Mouse (Mus musculus) heart, adult 2 months (tissue): ENCODE measurements around the gene Ube2o. TPM values are rescaled to one million over a fixed set of nuclear protein-coding genes. Genes with fewer than 3 reads are reported as not detected.

ENCODE experiments used
- DNase-seq, 2 experiments: peaks; one replicate each; pipeline ENCODE4 v3.0.0; 2021
- H3K27ac ChIP-seq: fragments of 200-600 bp; 2 replicates; pipeline ENCODE4 v1.8.1; 2022
- H3K27me3 ChIP-seq: fragments of 200-500 bp; 2 replicates; pipeline ENCODE4 v1.6.1; 2012; ENCODE audit warnings: mild to moderate bottlenecking, low read length, inconsistent platforms, mixed read lengths; ENCODE audit not compliant: control insufficient read depth, insufficient read depth
- H3K36me3 ChIP-seq: fragments of 200-500 bp; 2 replicates; pipeline ENCODE4 v1.6.1; 2012; ENCODE audit warnings: low read length, inconsistent platforms; ENCODE audit not compliant: control insufficient read depth, insufficient read depth
- H3K4me1 ChIP-seq: fragments of 200-500 bp; 2 replicates; pipeline ENCODE4 v1.6.1; 2011; ENCODE audit warnings: low read length; ENCODE audit not compliant: control insufficient read depth, insufficient read depth
- H3K4me3 ChIP-seq: fragments of 200-600 bp; 2 replicates; pipeline ENCODE4 v1.8.1; 2022
- H3K79me2 ChIP-seq: fragments of 200-500 bp; replicated peaks from 2 replicates; pipeline ENCODE4 v1.6.1; 2012; ENCODE audit warnings: mild to moderate bottlenecking, inconsistent platforms, low read length, moderate library complexity, mixed read lengths; ENCODE audit not compliant: control insufficient read depth, insufficient read depth
- H3K9ac ChIP-seq: fragments of 200-500 bp; 2 replicates; pipeline ENCODE4 v1.6.1; 2012; ENCODE audit warnings: low read depth, mild to moderate bottlenecking, control low read depth, inconsistent platforms, low read length, mixed read lengths
- CTCF ChIP-seq: fragments of 200-600 bp; IDR thresholded peaks from 2 replicates; pipeline ENCODE4 v1.8.1; 2022; ENCODE audit warnings: antibody characterized with exemption, mild to moderate bottlenecking, moderate library complexity
- EP300 ChIP-seq: fragments of 200-500 bp; IDR thresholded peaks from 2 replicates; pipeline ENCODE4 v1.6.1; 2011; ENCODE audit warnings: low read depth, low read length, control low read depth; ENCODE audit not compliant: insufficient read depth
- POLR2A ChIP-seq: fragments of 200-500 bp; IDR thresholded peaks from 2 replicates; pipeline ENCODE4 v1.6.1; 2011; ENCODE audit warnings: mild to moderate bottlenecking, low read depth, low read length, control low read depth; ENCODE audit not compliant: insufficient read depth
- WGBS: fragments of 180-500 bp; shearing (Covaris S2); methylation state at CpG from one replicate; pipeline ENCODE4 v1.1.7; 2018; 5-methylcytosine and 5-hydroxymethylcytosine counted together
- intact Hi-C: fragments of 180-260 bp; cut with DNase I; formaldehyde crosslinking; loops from one replicate; pipeline ENCODE4 v1.15.1; 2025
- polyA plus RNA-seq: library from polyadenylated mRNA; depleted of rRNA; stranded (reverse); fragments of >200 nt; gene quantifications from 2 replicates; pipeline ENCODE4 v1.2.3, GENCODE M21; 2012
- total RNA-seq, 2 experiments: library from RNA; stranded (reverse); gene quantifications; 2 replicates each; pipeline ENCODE4 v1.2.3; 2021

Gene Ube2o
- total and polyA plus RNA-seq, 3 experiments = 24.8 to 36.3 (median 26.4) TPM

- WGBS = 56% methylated on average over 10 of the region's 10 CpGs
- intact Hi-C loops = loop anchor here (5.0 kb wide), 1 partner anchor 134 kb away; the partner anchor contains the start of gene Prpsap1
- H3K36me3 ChIP-seq = no peaks in the 10 kb centered on the region; the same call in 1 of the 2 replicates
These were observed 45.2 kb upstream of the Ube2o start, which contains the start of gene Rhbdf2 for GRCm38 (mm10) chr11:116626299-116627071. TSS of gene Rhbdf2 (minus strand) at chr11:116627019.

DNA sequence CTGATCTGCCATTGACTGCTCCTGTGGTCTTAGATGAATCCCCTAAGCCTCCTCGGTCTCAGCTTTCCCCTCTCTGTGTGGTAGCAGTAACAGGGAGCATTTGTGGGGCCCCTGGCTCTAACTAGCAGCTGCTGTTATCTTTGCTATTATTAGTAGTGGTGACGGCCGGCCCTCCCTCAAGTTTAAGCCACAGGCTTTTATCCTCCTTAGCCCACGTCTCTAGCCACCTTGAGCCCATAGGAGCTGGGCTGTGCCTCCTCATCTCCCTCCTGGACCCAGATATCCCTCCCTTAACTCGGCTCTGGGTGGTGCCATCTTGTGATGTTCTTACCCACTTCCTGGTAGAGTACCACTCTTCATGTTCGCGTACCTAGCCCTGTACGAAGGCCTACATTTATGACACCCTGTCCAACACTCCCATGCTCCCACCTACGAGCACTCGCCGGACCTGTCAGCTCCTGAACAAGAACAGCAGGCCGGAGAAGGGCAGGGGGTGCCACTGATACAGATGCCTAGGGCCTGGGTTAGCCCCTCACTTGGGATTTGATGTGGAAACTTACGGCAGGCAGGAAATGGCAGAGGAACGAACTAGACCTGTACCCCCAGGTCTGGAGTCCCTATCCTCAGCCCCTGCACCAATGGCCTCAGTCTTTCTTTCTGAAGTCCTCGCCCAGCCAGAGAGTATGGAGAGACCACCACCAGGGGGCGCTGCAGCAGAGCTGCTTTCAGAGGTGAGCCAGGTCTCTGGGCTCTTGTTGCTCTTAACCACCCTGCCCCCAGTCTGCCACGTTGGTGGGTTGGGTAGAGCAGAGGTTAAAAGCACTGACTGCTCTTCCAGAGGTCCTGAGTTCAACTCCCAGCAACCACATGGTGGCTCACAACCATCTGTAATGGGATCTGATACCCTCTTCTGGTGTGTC lies 44.1 kb upstream of the Ube2o start:
- intact Hi-C loops = loop anchor here (5.0 kb wide), 1 partner anchor 133 kb away; the partner anchor contains the start of gene Prpsap1
- TF ChIP-seq CTCF = peak; percentile 83
- no peak for TF ChIP-seq EP300
- DNase-seq = peak; percentile 45 to 66
- WGBS = 68% methylated on average over 17 of the region's 17 CpGs
- peaks cover 2% of the 10 kb centered on the region for H3K79me2 ChIP-seq
- H3K4me3 ChIP-seq = no peak overlapping the region
- H3K36me3 ChIP-seq = no peaks in the 10 kb centered on the region; the same call in 1 of the 2 replicates
- H3K27me3 ChIP-seq = no peaks in the 10 kb centered on the region
- H3K9ac ChIP-seq = no peak overlapping the region
- peaks cover 29% of the 10 kb centered on the region for H3K4me1 ChIP-seq
- H3K27ac ChIP-seq = no peak overlapping the region; the same call in 1 of the 2 replicates

More at GRCm38 (mm10) chr11:116626299-116627071, 45.2 kb upstream of the Ube2o start, which contains the start of gene Rhbdf2:
- no peak within 1 kb of the TSS for H3K9ac ChIP-seq
- peaks cover 18% of the 10 kb centered on the region for H3K4me1 ChIP-seq
- no peaks in the 10 kb centered on the region for H3K27me3 ChIP-seq
- peak in 1 of 2 experiments; percentile 3 for DNase-seq
- TF ChIP-seq CTCF (no peak), EP300 (no peak), POLR2A (no peak)
- no peak within 1 kb of the TSS for H3K4me3 ChIP-seq
- H3K79me2 ChIP-seq = peaks cover 2% of the 10 kb centered on the region
- no peak within 1 kb of the TSS for H3K27ac ChIP-seq

- Histone ChIP-seq H3K4me1 (peaks cover 38% of the 10 kb centered on the region), H3K4me3 (peak overlapping the region; percentile 93), H3K27me3 (no peaks in the 10 kb centered on the region), H3K79me2 (peaks cover 3% of the 10 kb centered on the region), H3K9ac (peak overlapping the region; percentile 86), H3K27ac (peak overlapping the region; percentile 96), H3K36me3 (no peaks in the 10 kb centered on the region; the same call in 1 of the 2 replicates)
- intact Hi-C loops = no loop called here
- peak; percentile 70 for TF ChIP-seq POLR2A
- TF ChIP-seq EP300 = 0 out of 2 replicates have a peak, but pooled peaks have one; percentile 21
- peak; percentile 18 for TF ChIP-seq CTCF
- 17% methylated on average over 40 of the region's 42 CpGs for WGBS
- peak; percentile 90 to 92 for DNase-seq
These were observed 43.0 kb upstream of the Ube2o start for GRCm38 (mm10) chr11:116624131-116624832.

DNA sequence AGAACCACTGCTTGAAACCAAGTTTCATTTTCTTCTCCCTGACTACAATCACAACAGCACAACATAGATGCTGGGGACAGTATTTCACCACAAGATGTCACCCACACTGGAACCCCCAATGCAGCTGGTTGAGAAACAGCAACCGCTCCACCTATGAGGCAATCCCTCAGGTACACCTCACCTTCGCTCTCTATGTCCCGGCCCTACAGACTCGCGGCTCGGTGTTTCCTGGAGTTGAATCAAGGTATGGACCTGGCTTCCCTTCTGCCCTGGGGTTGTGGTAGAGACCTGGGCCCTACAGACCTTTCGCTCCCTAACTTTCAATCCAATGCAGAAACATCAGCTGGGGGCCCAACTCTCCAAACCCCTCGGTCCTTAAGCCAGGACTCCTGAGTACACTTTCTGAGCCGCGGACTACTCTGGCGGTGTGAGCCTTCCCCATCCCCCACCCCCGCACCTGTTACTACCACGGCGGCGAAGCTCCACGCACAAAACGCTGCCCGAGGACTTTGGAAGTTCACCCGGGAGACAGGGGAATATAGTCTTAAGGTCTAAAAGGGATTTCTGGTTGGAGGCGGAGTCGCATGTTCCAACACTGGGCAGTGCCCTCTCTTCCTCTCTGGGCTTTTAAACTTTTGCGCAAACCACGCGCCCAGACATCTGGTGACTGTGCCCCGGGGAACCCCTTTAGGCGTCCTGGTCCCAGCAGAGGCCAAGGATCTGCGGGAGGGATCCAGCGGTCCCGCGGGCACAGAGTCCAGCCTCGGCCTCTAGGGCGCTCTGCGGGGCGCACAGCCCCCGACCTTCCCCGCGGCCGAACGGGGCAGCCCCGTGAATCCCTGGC lies 42.3 kb upstream of the Ube2o start:
- Histone ChIP-seq H3K4me3 (peak overlapping the region; percentile 93), H3K27ac (peak overlapping the region; percentile 96), H3K36me3 (no peaks in the 10 kb centered on the region; the same call in 1 of the 2 replicates), H3K9ac (peak overlapping the region; percentile 86), H3K4me1 (peaks cover 43% of the 10 kb centered on the region), H3K27me3 (no peaks in the 10 kb centered on the region), H3K79me2 (peaks cover 5% of the 10 kb centered on the region)
- peak in 1 of 2 experiments; percentile 61 for DNase-seq
- 13% methylated on average over 40 of the region's 40 CpGs for WGBS
- intact Hi-C loops = no loop called here
- peak; percentile 10; the same call in 1 of the 2 replicates for TF ChIP-seq CTCF
- TF ChIP-seq POLR2A = no peak
- no peak for TF ChIP-seq EP300

DNA sequence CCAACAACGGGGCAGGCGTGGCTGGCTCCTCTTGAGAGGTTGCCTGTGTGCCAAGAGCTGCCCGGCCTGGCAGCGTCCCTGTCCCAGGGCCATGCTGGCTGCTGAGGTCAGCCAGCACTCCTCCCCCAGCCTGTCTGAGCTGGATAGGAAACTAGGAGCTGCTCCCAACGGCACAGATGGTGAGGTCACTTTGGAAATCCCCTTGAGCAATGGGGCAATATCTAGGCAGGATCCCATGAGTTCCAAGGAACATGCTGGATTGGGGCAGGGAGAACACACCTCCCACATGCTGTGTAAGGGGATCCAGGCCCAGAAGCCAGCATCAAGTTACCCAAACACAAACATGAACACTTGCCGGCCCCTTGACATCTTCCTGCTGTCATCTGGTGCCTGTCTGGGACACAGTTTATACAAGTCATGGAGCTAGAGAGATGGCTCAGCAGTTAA lies 40.0 kb upstream of the Ube2o start:
- intact Hi-C loops = no loop called here
- no peak overlapping the region for H3K9ac ChIP-seq
- H3K79me2 ChIP-seq = peaks cover 5% of the 10 kb centered on the region
- WGBS = 0% methylated on average over 6 of the region's 6 CpGs
- H3K4me3 ChIP-seq = peak overlapping the region; percentile 5
- TF ChIP-seq CTCF = no peak
- peak; percentile 95 for TF ChIP-seq EP300
- no peak for TF ChIP-seq POLR2A
- H3K36me3 ChIP-seq = no peaks in the 10 kb centered on the region; the same call in 1 of the 2 replicates
- peak overlapping the region; percentile 96 for H3K27ac ChIP-seq
- H3K27me3 ChIP-seq = no peaks in the 10 kb centered on the region
- DNase-seq = peak; percentile 85 to 92
- H3K4me1 ChIP-seq = peaks cover 59% of the 10 kb centered on the region
